ENCODE assay signal across 27 mouse cellular contexts in the genomic region with DNA sequence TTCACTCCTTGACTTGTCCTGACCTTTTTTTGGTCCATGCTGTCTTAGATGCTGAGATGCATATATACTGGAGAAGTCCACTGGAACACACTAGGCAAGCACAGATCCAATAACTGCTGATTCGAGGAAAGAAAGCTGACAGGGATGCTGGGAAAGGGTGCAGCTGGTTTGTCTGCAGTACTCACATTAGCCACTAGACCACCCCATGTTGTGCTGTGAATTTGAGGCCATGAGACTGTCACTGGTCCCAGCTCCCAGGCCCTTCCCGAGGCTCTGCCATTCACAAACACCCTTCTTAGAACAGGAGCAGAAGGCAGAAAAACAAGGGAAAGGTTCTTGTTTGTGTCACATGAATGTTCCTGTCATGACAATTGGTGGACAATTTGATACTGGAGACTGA. TPM values are rescaled to one million over a fixed set of nuclear protein-coding genes. Genes with fewer than 3 reads are reported as not detected.
A peak's percentile ranks its signal among the peaks of the same experiment; 100 is the strongest.
DNase-seq lines count a peak whose midpoint lies in the region; ATAC-seq and TF ChIP-seq lines count a peak whose summit lies in the region.
"Had no signal": no experiment of that assay in that cellular context is flagged by ENCODE, and none has a peak within 500 bp of the region (broad histone marks: within the 10 kb centered on the region; RNA-seq: fewer than 3 reads in every experiment).

No protein-coding gene starts in this region.

- no peak overlapping the region for H3K27ac ChIP-seq in forebrain, postnatal 0 days (ENCODE audit: low read depth, low read length)
- no peak overlapping the region for H3K27ac ChIP-seq in forebrain, embryonic 14.5 days (ENCODE audit: low read depth, low read length)
- no peak overlapping the region for H3K27ac ChIP-seq in lung, embryonic 14.5 days (ENCODE audit: low read depth)
- H3K27ac ChIP-seq: embryonic facial prominence, embryonic 13.5 days; hindbrain, embryonic 14.5 days; neural tube, embryonic 15.5 days had no signal

- no peaks in the 10 kb centered on the region for H3K36me3 ChIP-seq in forebrain, postnatal 0 days (ENCODE audit: insufficient read depth)
- H3K36me3 ChIP-seq in forebrain, embryonic 14.5 days (ENCODE audit: control insufficient read depth, insufficient read depth, low read length), result no peaks in the 10 kb centered on the region
- no peaks in the 10 kb centered on the region for H3K36me3 ChIP-seq in lung, embryonic 14.5 days (ENCODE audit: insufficient read depth)
- H3K36me3 ChIP-seq: embryonic facial prominence, embryonic 13.5 days; neural tube, embryonic 15.5 days had no signal

- no peaks in the 10 kb centered on the region for H3K9me3 ChIP-seq in forebrain, postnatal 0 days (ENCODE audit: low read length)
- no peaks in the 10 kb centered on the region for H3K9me3 ChIP-seq in forebrain, embryonic 14.5 days (replicated peaks; ENCODE audit: control insufficient read depth, low read length)
- no peaks in the 10 kb centered on the region for H3K9me3 ChIP-seq in lung, embryonic 14.5 days (ENCODE audit: low read depth, low read length)
- H3K9me3 ChIP-seq: embryonic facial prominence, embryonic 13.5 days; neural tube, embryonic 15.5 days had no signal

- WGBS in forebrain, postnatal 0 days, result 39% methylated on average over 2 of the region's 2 CpGs
- WGBS in forebrain, embryonic 14.5 days, result 33% methylated on average over 2 of the region's 2 CpGs
- WGBS in lung, embryonic 14.5 days, result 16% methylated on average over 2 of the region's 2 CpGs

- H3K27me3 ChIP-seq in forebrain, postnatal 0 days (ENCODE audit: insufficient read depth, low read length), result no peaks in the 10 kb centered on the region
- no peaks in the 10 kb centered on the region for H3K27me3 ChIP-seq in forebrain, embryonic 14.5 days (replicated peaks; ENCODE audit: control insufficient read depth, insufficient read depth, low read length)
- H3K27me3 ChIP-seq in lung, embryonic 14.5 days (ENCODE audit: insufficient read depth, low read length), result no peaks in the 10 kb centered on the region
- H3K27me3 ChIP-seq: embryonic facial prominence, embryonic 13.5 days; neural tube, embryonic 15.5 days had no signal

- no peak for ATAC-seq in forebrain, postnatal 0 days
- ATAC-seq in forebrain, embryonic 14.5 days, result no peak
- ATAC-seq in lung, embryonic 14.5 days (ENCODE audit: insufficient read depth), result no peak
- ATAC-seq: forebrain, embryonic 16.5 days had no signal

- no peak for DNase-seq in forebrain, postnatal 0 days
- DNase-seq in forebrain, embryonic 14.5 days (ENCODE audit: low spot score), result no peak
- no peak for DNase-seq in lung, embryonic 14.5 days
- DNase-seq in lung, postnatal 25 days (ENCODE audit: low spot score), result no peak
- DNase-seq in ES-CJ7 (ENCODE audit: low read depth, low spot score), result peak; percentile 48
- DNase-seq in mesoderm, embryonic 11.5 days (ENCODE audit: low read depth, low spot score), result peak; percentile 8
- no peak for DNase-seq in frontal cortex, postnatal 25 days (ENCODE audit: low spot score in 2 of 2)
- DNase-seq in adrenal gland, adult (ENCODE audit: inconsistent age in 2 of 2, low spot score in 1 of 2), result no peak
- DNase-seq: adrenal gland, postnatal 14 days; cerebellum, adult 11 months; cerebellum, postnatal 14 days; heart, postnatal 14 days; kidney, adult 11 months; lung, postnatal 36 days had no signal

- H3K4me3 ChIP-seq in forebrain, postnatal 0 days (ENCODE audit: low read depth, low read length), result no peak overlapping the region
- H3K4me3 ChIP-seq in forebrain, embryonic 14.5 days (ENCODE audit: low read depth, low read length), result no peak overlapping the region
- no peak overlapping the region for H3K4me3 ChIP-seq in lung, embryonic 14.5 days (ENCODE audit: low read depth, low read length)
- H3K4me3 ChIP-seq: embryonic facial prominence, embryonic 13.5 days; myocyte; neural tube, embryonic 15.5 days had no signal

- no peaks in the 10 kb centered on the region for H3K4me1 ChIP-seq in forebrain, postnatal 0 days (ENCODE audit: insufficient read depth)
- no peaks in the 10 kb centered on the region for H3K4me1 ChIP-seq in forebrain, embryonic 14.5 days (ENCODE audit: control insufficient read depth, insufficient read depth, low read length)
- no peaks in the 10 kb centered on the region for H3K4me1 ChIP-seq in lung, embryonic 14.5 days (ENCODE audit: insufficient read depth)
- H3K4me1 ChIP-seq: embryonic facial prominence, embryonic 13.5 days; neural tube, embryonic 15.5 days had no signal

- no peak overlapping the region for H3K4me2 ChIP-seq in forebrain, postnatal 0 days (ENCODE audit: low read depth)
- H3K4me2 ChIP-seq in forebrain, embryonic 14.5 days (ENCODE audit: low read length), result no peak overlapping the region
- H3K4me2 ChIP-seq in lung, embryonic 14.5 days, result no peak overlapping the region
- H3K4me2 ChIP-seq: embryonic facial prominence, embryonic 13.5 days; heart, embryonic 11.5 days; hindbrain, embryonic 14.5 days; neural tube, embryonic 15.5 days had no signal

- H3K9ac ChIP-seq in forebrain, postnatal 0 days, result no peak overlapping the region
- H3K9ac ChIP-seq in forebrain, embryonic 14.5 days (ENCODE audit: low read length), result no peak overlapping the region
- H3K9ac ChIP-seq in lung, embryonic 14.5 days, result no peak overlapping the region
- H3K9ac ChIP-seq: embryonic facial prominence, embryonic 13.5 days; hindbrain, embryonic 14.5 days; neural tube, embryonic 15.5 days had no signal

- TF ChIP-seq CTCF in forebrain, postnatal 0 days (IDR thresholded peaks at IDR 0.05; ENCODE audit: low read depth), result peak; percentile 28; the same call in 1 of the 2 replicates
- peak; percentile 19; the same call in 1 of the 2 replicates for TF ChIP-seq CTCF in lung, embryonic 14.5 days (IDR thresholded peaks at IDR 0.05; ENCODE audit: low read depth)

RNA-seq across cellular contexts. Expression of a gene that starts 8.8 kb away (rescaled TPM):
- 25.1 and 49.2 TPM in 2 replicates for total RNA-seq in forebrain, postnatal 0 days (2014; rRNA removed)
- polyA plus RNA-seq in forebrain, postnatal 0 days (2015; fragmentation: Nextera tagmentation; extraction: Ambion mirVana), result 29.7 and 32.0 TPM in 2 replicates
- polyA plus RNA-seq in forebrain, embryonic 14.5 days (2014; fragmentation: Nextera tagmentation; extraction: Ambion mirVana), result 16.4 and 16.6 TPM in 2 replicates
- polyA plus RNA-seq in lung, embryonic 14.5 days (2014; fragmentation: Nextera tagmentation; extraction: Ambion mirVana), result 4.2 TPM in 2 replicates
- total RNA-seq: gastrocnemius, adult 18-20 months; megakaryocyte-erythroid progenitor cell, adult 5-6 weeks had no signal
- polyA plus RNA-seq: myocyte had no signal

RNA-seq across cellular contexts. Expression of a gene that starts 10.8 kb away (rescaled TPM):
- total RNA-seq in forebrain, postnatal 0 days (2014; rRNA removed), result 0.77 and 1.5 TPM in 2 replicates
- polyA plus RNA-seq in forebrain, postnatal 0 days (2015; fragmentation: Nextera tagmentation; extraction: Ambion mirVana), result 1.1 and 1.2 TPM in 2 replicates
- 0.38 and 0.46 TPM in 2 replicates for polyA plus RNA-seq in forebrain, embryonic 14.5 days (2014; fragmentation: Nextera tagmentation; extraction: Ambion mirVana)
- not detected in 2 replicates for polyA plus RNA-seq in lung, embryonic 14.5 days (2014; fragmentation: Nextera tagmentation; extraction: Ambion mirVana)
- total RNA-seq: adrenal gland, postnatal 14 days; gastrocnemius, adult 18-20 months; heart, postnatal 14 days; megakaryocyte-erythroid progenitor cell, adult 5-6 weeks had no signal
- polyA plus RNA-seq: embryonic facial prominence, embryonic 13.5 days; gonadal fat pad, adult 2 months; heart, embryonic 11.5 days; kidney, embryonic 16.5 days; large intestine, adult 2 months; limb, embryonic 14.5 days; liver, embryonic 16.5 days; myocyte had no signal

Comparison
In these comparisons a context has a peak if more than half of its experiments do, and no peak if none do; other contexts are left out.
1. DNase-seq: peak in ES-CJ7 (single experiment) and mesoderm, embryonic 11.5 days (single experiment); none in forebrain, postnatal 0 days (single experiment), forebrain, embryonic 14.5 days (single experiment), lung, embryonic 14.5 days (single experiment), lung, postnatal 25 days (single experiment), frontal cortex, postnatal 25 days (0 of 2) and adrenal gland, adult (0 of 2).